Mouse (Mus musculus) cerebellum, adult 11 months (tissue): ENCODE results near the gene Mmp14.

Source experiments
- DNase-seq: peaks from one replicate; pipeline ENCODE4 v3.0.0; 2022

Gene Mmp14

GRCm38 (mm10) chr14:54439155-54439554, 7.7 kb downstream of the Mmp14 start:
- no peak for DNase-seq

- DNase-seq: no peak
Measured at GRCm38 (mm10) chr14:54439610-54440009, 8.2 kb downstream of the Mmp14 start.

GRCm38 (mm10) chr14:54440538-54440937, 9.1 kb downstream of the Mmp14 start:
- no peak for DNase-seq

GRCm38 (mm10) chr14:54441365-54441764, 10.0 kb downstream of the Mmp14 start:
- no peak for DNase-seq

DNA sequence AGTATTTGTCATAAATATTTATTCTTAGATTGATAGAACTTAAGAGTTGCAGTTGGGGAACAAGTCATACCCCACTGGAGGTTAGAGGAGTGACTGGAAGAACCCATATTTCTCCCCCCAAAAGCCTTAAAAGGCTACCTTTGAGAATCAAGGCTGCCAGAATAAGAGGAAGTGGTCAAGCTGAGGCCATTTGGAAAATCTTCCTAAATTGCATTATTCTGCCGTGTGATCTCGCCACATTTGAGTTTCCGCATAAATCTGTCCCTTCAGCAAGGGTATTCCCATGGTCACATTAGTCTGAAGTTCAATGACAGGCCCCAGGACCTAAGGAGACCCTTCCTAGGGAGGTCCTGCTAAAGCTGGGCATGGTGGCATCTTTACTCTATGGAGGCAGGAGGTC, 11.1 kb downstream of the Mmp14 start:
- no peak for DNase-seq

GRCm38 (mm10) chr14:54443196-54443595, 11.8 kb downstream of the Mmp14 start:
- no peak for DNase-seq

DNA sequence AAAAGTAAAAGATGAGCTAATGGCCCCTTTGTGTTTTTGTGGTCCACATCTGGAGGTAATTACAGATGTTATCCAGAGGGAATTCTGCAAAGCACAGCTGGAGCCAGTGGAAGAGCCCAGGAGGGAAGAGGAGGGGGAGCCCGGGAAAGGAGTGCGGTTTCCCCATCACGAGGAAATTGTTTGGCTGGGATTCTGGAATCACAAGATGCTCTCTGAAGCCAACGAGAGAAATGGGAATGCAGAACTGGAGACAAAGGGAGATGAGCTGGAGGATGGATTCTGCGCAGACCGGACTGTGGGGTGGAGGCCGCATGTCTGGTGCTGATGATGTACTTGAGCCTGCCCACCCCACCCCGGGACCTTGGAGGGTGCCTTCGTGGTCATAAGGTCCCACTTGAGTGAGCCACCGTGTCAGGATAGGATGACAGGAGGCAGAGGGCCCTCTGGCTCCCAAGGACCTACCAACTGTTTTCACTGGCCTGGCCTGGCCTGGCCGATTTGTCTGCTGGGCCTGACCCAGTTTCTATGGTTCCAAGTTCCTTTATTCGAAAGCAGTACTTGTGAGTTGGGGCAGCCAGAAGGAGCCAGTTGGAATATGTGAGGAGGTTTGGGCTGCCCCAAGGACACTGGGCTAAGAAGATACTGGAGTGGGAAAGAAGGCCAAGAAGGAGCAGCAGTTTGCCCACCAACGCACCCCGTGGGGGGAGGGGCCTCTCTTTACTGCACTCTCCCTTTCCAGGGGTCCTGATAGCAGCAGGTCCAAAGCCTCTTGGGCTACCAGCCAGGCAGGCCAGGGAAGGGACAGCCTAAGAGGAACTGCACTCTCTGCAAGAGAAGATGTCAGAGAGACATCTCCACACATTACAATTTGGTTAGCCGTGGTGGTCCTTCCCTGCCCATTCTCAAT, 12.6 kb downstream of the Mmp14 start:
- no peak for DNase-seq

DNA sequence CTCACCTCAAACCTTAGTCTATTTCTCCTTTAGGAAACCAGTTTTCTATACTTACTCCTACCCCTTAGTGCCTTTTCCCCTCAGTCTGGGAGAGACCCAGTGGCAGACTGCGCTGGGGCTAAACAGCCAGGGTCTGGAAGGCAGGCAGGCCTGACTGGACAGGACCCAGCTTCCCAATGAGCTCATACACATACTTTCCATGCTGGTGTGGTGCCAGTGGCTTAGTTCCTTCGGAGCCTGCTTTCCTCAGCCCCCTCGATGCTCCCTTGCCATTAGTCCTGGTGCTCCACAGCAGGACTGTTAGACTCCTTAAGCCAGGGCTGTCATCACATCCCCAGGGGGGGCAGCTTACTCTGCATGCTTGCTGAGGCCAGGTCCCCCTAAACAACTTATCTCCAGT, 14.1 kb downstream of the Mmp14 start:
- DNase-seq: no peak

- DNase-seq: no peak
Measured at GRCm38 (mm10) chr14:54453566-54453965, 22.2 kb downstream of the Mmp14 start.

DNA sequence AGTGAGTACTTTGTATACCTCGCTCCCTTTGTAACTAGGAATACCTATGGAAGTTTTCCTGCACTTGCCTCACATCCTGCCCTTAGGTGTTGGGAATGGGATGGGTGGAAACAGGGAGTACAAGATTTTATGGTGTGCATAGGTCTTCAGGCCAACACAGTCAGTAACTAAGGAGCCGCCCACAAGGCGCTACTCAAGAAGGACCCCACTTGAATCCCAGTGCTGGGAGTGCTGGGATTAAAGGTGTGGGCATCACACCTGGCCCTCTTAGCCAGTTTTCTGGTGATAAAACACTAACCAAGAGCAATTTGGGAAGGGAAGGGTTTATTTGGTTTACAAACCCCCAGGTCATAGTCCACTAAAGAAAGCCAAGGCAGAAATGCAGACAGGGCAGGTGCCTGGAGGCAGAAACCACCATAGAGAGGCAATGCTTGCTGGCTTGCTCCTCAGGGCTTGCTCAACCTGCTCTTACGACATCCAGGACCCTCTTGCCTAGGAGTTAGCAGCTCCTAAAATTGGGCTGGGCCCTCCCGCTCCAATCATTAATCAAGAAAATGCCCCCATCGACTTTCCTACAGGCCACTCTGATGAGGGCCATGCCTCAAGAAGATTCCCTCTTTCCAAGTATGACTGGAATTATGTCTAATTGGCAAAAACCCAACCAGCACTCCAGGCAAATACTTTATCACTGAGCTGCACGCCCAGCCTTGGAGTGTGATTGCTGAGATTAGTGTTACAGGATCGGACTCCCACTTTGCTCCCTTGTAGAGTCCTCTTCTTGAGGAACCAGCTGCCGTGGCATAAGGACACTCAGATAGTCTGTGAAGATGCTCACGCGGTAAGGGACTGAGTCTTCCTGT, 23.5 kb downstream of the Mmp14 start:
- no peak for DNase-seq

- no peak for DNase-seq
Measured at GRCm38 (mm10) chr14:54457907-54458569, 26.6 kb downstream of the Mmp14 start.

GRCm38 (mm10) chr14:54462146-54462545, 30.7 kb downstream of the Mmp14 start:
- DNase-seq: no peak

DNA sequence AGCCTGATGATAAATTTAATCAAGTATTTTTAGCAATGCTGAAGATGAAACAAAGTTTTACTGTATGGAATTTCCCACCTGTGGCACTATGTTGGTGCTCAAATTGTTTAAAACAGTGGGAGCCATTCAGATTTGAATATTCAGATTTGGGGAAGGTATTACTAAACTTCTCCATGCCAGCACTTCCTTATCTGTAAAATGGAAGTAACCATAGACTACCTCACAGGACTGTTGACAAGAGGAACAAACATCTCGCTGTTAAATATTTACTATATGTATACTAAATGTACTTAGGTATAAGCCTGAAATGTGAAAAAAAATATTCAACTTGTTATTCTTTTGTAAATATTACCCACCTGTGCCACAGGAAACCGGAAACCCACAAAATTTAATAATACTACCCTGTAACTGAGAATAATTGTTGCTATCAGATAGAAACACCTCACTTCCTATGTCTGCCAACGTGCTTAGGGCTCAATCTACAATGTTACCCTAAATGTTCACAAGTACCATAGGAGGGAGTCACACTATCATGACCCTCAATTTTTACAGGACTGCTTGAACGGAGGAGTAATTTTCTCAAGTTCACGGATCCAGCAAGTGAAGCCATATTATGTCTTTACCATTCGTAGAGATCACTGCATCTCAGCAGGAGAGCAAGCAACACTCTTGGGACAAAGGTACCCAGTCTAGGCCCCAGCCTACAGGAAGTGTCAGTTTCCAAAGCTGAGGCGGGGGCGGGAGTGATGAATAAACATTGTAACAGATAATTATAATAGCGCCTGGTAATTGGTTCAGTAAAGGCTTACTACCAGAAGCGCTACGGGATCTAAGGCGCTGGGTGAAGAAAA, 31.9 kb downstream of the Mmp14 start:
- no peak for DNase-seq

DNA sequence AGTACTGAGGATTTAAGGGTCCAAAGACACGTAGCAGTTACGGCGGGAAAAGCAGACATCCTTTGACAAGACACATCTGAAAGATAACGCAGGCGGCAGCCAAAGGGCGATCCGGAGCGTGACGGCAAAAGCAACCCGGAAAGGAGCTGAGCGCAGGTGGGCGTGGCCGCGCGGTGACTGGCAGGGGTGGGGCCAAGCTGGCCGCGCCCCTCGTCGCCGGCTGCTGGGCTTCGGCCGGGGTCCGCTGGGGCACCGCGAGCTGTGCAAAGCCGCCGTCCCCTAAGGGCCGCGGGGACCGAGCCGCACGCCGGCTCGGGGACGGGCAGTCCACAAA, 32.5 kb downstream of the Mmp14 start, which contains the start of gene Lrp10:
Gene Lrp10 (plus strand): TSS at position 179 of the 334 bp plus-strand sequence.
- DNase-seq: peak; percentile 84

DNA sequence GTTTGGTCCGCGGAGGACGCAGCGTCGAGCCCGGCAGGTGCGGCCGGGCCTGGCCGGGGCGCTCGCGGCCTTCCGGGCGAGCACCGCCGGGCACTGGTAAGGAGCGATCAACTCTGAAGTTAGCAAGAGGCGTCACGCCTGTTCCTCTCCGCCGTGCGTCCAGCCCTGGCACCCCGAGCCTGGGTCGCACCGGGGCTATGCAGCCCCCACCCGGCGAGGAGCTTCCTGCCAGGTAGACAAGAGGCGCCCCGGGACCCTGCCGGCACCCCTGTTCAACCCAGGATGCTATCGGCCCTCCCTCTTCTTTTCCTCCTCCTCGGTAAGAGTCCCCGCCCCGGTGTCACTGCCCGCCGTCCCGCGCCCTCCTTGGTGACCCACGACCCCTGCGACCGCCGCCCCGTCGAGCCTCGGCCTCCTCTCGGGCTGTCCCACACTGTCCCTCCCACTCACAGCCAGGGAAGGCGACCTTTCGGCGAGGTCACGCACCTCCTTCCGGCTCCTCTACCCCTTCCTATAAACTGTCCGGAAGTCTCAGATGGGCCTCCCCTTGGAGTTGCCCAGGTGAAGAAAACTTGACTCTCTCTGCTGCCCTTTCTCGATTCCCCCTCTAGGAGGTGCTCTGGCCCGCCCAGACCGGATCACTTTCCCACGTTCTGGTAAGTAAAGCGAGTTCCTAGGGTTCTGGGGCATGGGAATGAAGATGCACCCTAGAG, 33.0 kb downstream of the Mmp14 start:
- DNase-seq: peak; percentile 61

DNA sequence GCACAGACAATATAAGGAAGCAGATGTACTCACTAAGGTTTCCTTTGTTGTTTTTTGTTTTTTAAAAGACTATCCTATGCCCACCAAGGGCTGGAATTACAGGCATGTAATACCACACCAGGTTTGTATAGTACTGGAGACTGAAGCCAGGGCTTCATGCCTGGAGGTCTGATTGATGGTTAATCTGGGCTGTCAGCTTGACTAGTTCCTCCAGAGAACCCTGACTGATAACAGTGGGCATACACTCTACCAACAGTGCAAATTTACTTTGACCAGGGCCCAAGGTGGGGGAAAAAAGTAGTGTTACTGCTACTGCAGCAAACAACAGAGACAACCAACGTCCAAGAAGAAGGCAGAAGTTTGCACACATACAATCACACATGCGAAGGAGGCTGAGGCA, 40.1 kb downstream of the Mmp14 start:
- no peak for DNase-seq

- no peak for DNase-seq
Measured at GRCm38 (mm10) chr14:54472671-54473070, 41.3 kb downstream of the Mmp14 start.

GRCm38 (mm10) chr14:54474744-54475143, 43.3 kb downstream of the Mmp14 start:
- DNase-seq: no peak

DNA sequence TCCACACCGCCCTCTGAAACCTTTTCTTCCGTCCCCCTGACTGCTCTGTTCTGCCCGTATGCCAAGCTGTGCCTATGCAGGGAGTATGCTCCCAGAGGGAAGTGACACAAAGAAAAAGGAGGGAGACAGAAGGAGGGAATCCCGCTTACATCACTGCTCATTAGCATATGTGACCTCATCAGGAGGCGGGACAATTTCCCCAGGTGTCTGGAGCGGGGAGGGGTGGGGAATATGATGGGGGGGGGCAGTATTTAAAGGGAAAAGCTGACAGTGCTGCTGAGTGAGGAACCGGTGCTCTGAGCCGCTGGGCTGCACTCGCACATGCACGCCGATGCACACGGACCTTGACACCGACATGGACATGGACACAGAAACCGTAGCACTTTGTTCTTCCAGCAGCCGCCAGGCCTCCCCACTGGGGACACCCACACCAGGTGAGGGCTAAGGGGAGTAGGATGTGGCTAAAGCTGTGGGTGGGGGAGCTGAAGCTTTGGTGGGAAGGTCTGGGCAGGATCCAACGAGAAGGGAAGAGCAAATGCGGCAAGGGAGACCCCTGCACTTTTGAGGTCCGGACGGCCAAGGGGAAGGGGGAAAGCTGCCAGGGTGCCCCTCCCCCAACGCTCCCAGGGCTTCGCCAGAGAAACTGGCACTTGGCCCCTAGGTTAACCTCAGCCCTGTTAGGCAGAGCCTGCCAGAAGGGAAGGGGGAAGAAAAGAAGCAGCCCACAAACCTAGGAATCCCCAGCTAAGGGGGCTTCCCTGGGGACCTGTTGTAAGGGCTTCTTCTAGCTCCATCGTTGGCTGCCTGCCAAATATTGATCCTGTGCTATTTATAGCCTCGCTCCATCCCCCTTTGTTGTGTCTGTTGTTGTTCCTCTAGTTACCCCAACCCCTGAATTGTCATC, 44.8 kb downstream of the Mmp14 start, which contains the start of gene Rem2:
Gene Rem2 (plus strand): TSS at position 160 of the 904 bp plus-strand sequence.
- DNase-seq: peak; percentile 75

GRCm38 (mm10) chr14:54477172-54477909, 45.9 kb downstream of the Mmp14 start:
- no peak for DNase-seq
